Mouse (Mus musculus) erythroblast, embryonic 14.5 days (primary cell): Measurements from ENCODE around the gene Nipa2.

ENCODE experiments used
- GATA1 ChIP-seq: IDR thresholded peaks from 2 replicates; pipeline ENCODE4 v1.6.1; 2012; ENCODE audit warnings: low read length, inconsistent platforms, mixed read lengths
- TAL1 ChIP-seq: IDR thresholded peaks from 3 replicates; pipeline ENCODE4 v1.6.1; 2012; ENCODE audit warnings: low read length, inconsistent platforms, mixed read lengths

DNA sequence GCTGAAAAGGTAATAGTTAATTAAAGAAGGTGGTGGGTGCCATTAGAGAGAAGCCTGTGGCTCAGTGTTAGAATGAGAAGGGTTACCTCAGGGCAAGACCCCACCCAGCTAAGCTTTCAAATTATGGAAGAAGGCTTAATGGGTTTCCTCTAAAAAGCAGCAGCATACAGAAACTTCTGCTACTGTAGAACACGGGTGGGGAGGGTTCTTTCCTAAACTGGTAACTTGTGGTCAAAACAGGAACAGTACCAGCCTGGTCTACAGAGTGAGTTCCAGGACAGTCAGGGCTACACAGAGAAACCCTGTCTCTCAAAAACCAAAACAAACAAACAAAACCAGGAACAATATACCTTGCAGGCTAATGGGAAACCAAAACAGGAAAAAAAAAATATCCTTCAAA is 7.1 kb upstream of the Nipa2 start:
- TF ChIP-seq GATA1, result no peak
- TF ChIP-seq TAL1, result no peak
